Mouse (Mus musculus) forebrain, embryonic 16.5 days (tissue): ENCODE measurements at regions not wholly inside any gene's neighbourhood (a gene's known extent, or its start where the extent isn't known, plus 50 kb on each side); places are given as distances from the start of the nearest gene placed in this dataset.

ENCODE experiments used
- ATAC-seq: fragments of 200-750 bp; cut with Nextera tagmentation; 2 replicates; pipeline ENCODE4 v1.8.0; 2017; ENCODE audit warnings: mild to moderate bottlenecking, moderate library complexity
- H3K27ac ChIP-seq: fragments of 300-500 bp; sonication (generic); 2 replicates; pipeline ENCODE4 v1.5.1; 2014; ENCODE audit warnings: low read length, control low read depth
- H3K27me3 ChIP-seq: fragments of 300-500 bp; sonication (generic); replicated peaks from 2 replicates; pipeline ENCODE4 v1.6.1; 2014; ENCODE audit warnings: low read length; ENCODE audit not compliant: control insufficient read depth, insufficient read depth
- H3K36me3 ChIP-seq: fragments of 300-500 bp; sonication (generic); 2 replicates; pipeline ENCODE4 v1.6.1; 2014; ENCODE audit not compliant: control insufficient read depth, insufficient read depth
- H3K4me1 ChIP-seq: fragments of 300-500 bp; sonication (generic); replicated peaks from 2 replicates; pipeline ENCODE4 v1.6.1; 2014; ENCODE audit warnings: low read length; ENCODE audit not compliant: control insufficient read depth, insufficient read depth
- H3K4me2 ChIP-seq: fragments of 300-500 bp; sonication (generic); 2 replicates; pipeline ENCODE4 v1.6.1; 2014; ENCODE audit warnings: mild to moderate bottlenecking, low read length, control low read depth
- H3K4me3 ChIP-seq: fragments of 300-500 bp; sonication (generic); replicated peaks from 2 replicates; pipeline ENCODE4 v1.5.1; 2014; ENCODE audit warnings: mild to moderate bottlenecking, low read length, control low read depth
- H3K9ac ChIP-seq: fragments of 300-500 bp; sonication (generic); replicated peaks from 2 replicates; pipeline ENCODE4 v1.6.1; 2014; ENCODE audit warnings: low read depth, low read length, control low read depth
- H3K9me3 ChIP-seq: fragments of 300-500 bp; sonication (generic); 2 replicates; pipeline ENCODE4 v1.6.1; 2016; ENCODE audit warnings: low read length; ENCODE audit not compliant: control insufficient read depth
- WGBS: fragments of 180-500 bp; shearing (Covaris S2); extraction: QIAGEN DNeasy Blood & Tissue Kit; methylation state at CpG from one replicate; pipeline ENCODE4 v1.1.7; 2014; 5-methylcytosine and 5-hydroxymethylcytosine counted together

DNA sequence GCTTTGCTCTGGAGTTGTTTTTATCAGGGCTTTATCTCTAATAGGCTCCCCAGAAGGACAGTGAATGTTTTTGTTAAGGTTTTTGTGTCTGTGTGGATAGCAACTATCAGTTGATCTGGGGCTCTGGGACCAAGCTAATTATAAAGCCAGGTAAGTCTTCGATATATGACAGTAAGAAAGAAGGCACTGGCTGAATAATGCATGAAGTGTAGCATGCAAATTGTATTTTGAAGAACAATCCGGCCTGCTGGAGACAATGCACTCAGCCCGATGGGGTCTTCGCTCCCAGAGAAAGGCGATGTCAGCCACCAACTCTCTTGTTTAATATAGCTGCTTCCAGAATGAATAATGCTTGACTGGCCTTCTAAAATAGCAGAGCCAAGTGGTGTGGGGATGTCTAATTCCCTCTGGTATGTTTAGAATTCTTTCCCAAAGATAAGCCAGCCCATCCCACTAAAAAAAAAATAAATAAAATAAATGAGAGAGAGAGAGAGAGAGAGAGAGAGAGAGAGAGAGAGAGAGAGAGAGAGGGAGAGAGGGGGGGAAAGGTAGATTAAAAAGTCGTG, 68.6 kb downstream of the Dad1 start:
- Histone ChIP-seq H3K4me3 (no peak overlapping the region), H3K4me2 (no peak overlapping the region), H3K9ac (no peak overlapping the region), H3K27me3 (no peaks in the 10 kb centered on the region), H3K36me3 (no peaks in the 10 kb centered on the region), H3K27ac (no peak overlapping the region), H3K4me1 (peaks cover 8% of the 10 kb centered on the region; the same call in 1 of the 2 replicates), H3K9me3 (no peaks in the 10 kb centered on the region)
- ATAC-seq, result no peak
- WGBS, result 24% methylated on average over 6 of the region's 6 CpGs

DNA sequence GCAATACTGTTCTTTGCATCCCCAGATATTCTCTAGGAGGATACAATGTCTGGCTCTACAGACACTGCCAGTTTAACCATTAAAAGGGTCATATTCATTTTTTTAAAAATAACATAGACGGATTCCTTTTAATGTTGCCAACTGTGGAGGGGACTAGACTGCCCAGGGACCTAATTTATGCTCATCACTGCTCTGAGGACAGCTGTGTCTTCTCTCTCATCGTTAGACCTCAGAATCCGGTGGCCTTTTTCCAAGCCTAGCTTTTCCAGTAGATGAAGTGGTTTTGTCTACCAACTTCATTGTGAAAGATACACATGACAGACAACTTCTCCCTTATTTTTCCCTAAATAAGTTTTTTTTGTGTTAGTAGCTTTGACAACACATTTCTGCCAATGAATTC, 70.0 kb downstream of the Dad1 start:
- Histone ChIP-seq H3K4me3 (no peak overlapping the region), H3K27me3 (no peaks in the 10 kb centered on the region), H3K36me3 (no peaks in the 10 kb centered on the region), H3K27ac (no peak overlapping the region), H3K4me1 (peaks cover 8% of the 10 kb centered on the region; the same call in 1 of the 2 replicates), H3K4me2 (no peak overlapping the region), H3K9me3 (no peaks in the 10 kb centered on the region), H3K9ac (no peak overlapping the region)
- no peak for ATAC-seq
- WGBS, result 57% methylated on average over 3 of the region's 3 CpGs

DNA sequence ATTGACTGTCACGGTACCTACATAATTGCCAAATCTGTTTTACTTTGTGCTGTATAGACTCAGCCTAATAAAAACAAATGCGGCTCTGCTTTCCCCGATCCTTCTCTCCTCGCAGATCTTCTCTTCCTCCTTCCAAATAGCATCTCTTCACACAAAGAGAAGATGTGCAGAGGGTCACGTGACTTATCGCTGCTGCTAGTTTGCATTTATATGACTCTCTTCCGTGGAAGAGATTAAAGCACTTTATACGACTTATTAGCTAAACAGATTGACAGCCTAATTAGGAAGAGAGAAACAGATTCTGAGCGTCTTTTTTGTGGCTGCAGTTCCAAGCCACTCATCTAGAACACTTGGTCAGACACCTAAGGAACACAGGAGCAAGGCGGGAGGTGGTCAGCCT, 71.1 kb downstream of the Dad1 start:
- Histone ChIP-seq H3K4me1 (peaks cover 8% of the 10 kb centered on the region; the same call in 1 of the 2 replicates), H3K9ac (no peak overlapping the region), H3K4me3 (no peak overlapping the region), H3K9me3 (no peaks in the 10 kb centered on the region), H3K36me3 (no peaks in the 10 kb centered on the region), H3K27ac (peak overlapping the region; percentile 50; the same call in 1 of the 2 replicates), H3K27me3 (no peaks in the 10 kb centered on the region), H3K4me2 (no peak overlapping the region)
- peak; percentile 62; the same call in 1 of the 2 replicates for ATAC-seq
- 36% methylated on average over 10 of the region's 10 CpGs for WGBS

DNA sequence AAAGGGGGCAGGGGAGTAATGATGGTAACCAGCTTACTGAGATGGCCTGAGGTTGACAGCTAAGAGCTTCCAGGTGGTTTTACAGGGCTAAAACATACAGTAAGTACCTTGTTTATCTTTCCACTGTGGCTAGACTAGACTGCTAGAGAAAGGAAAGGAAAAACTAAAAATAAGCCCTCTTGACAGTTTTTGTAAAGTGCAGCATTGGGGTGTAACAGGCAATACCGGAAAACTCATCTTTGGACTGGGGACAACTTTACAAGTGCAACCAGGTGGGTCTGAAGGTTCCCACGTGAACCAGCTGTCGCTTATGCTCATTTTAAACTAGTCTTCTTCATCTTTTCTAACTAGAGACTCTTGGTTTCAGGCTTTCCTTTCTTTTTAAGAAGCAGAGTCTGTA, 72.6 kb downstream of the Dad1 start:
- H3K4me2 ChIP-seq, result no peak overlapping the region
- no peak overlapping the region for H3K4me3 ChIP-seq
- peaks cover 8% of the 10 kb centered on the region; the same call in 1 of the 2 replicates for H3K4me1 ChIP-seq
- no peaks in the 10 kb centered on the region for H3K9me3 ChIP-seq
- no peak overlapping the region for H3K27ac ChIP-seq
- 93% methylated on average over 3 of the region's 3 CpGs for WGBS
- no peaks in the 10 kb centered on the region for H3K27me3 ChIP-seq
- ATAC-seq, result no peak
- H3K36me3 ChIP-seq, result no peaks in the 10 kb centered on the region
- H3K9ac ChIP-seq, result no peak overlapping the region

DNA sequence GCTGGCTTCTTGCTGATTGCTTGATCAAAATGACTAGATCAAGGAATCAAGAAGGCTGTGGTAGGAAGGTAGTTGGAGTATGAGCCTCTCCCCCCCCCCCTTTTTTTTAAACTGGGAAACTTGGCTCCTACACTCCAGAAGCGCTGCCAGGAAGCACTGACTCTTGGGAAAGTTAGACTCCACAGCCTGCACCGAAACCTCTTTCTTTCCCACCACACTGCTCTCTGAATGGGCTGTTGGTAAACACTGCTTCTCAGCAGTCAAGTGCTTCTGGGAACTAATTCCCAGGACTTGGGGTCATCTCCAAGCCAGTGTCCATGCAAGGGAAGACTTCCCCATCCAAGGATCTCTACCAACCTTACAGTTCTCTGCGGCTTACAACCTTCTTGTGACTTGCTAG, 73.2 kb downstream of the Dad1 start:
- no peak for ATAC-seq
- peaks cover 8% of the 10 kb centered on the region; the same call in 1 of the 2 replicates for H3K4me1 ChIP-seq
- H3K27ac ChIP-seq, result no peak overlapping the region
- H3K4me2 ChIP-seq, result no peak overlapping the region
- no peaks in the 10 kb centered on the region for H3K36me3 ChIP-seq
- WGBS, result 85% methylated on average over 3 of the region's 3 CpGs
- H3K9ac ChIP-seq, result no peak overlapping the region
- H3K9me3 ChIP-seq, result no peaks in the 10 kb centered on the region
- H3K4me3 ChIP-seq, result no peak overlapping the region
- no peaks in the 10 kb centered on the region for H3K27me3 ChIP-seq

DNA sequence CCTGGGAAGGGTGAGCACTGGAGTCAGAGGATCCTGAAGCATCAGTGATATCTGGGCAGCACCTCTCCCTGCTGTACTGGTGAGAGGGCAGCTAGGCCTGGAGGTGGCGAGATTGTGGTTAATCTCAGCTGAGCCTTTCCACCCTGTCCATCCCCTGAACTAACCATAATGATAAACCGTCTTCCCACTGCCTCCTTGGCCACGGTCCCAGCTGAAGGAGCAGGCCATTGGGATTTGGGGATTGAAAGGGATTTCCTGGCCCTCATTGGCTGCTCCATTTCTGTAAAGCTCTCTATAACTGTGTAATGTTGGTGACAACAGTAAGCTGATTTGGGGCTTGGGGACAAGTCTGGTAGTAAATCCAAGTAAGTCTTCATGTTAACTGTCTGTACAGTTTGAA, 73.6 kb downstream of the Dad1 start:
- H3K27ac ChIP-seq, result no peak overlapping the region
- no peaks in the 10 kb centered on the region for H3K27me3 ChIP-seq
- no peaks in the 10 kb centered on the region for H3K36me3 ChIP-seq
- no peak overlapping the region for H3K4me2 ChIP-seq
- no peaks in the 10 kb centered on the region for H3K9me3 ChIP-seq
- WGBS, result 62% methylated on average over 3 of the region's 3 CpGs
- H3K4me1 ChIP-seq, result peaks cover 7% of the 10 kb centered on the region; the same call in 1 of the 2 replicates
- ATAC-seq, result no peak
- no peak overlapping the region for H3K4me3 ChIP-seq
- H3K9ac ChIP-seq, result no peak overlapping the region

DNA sequence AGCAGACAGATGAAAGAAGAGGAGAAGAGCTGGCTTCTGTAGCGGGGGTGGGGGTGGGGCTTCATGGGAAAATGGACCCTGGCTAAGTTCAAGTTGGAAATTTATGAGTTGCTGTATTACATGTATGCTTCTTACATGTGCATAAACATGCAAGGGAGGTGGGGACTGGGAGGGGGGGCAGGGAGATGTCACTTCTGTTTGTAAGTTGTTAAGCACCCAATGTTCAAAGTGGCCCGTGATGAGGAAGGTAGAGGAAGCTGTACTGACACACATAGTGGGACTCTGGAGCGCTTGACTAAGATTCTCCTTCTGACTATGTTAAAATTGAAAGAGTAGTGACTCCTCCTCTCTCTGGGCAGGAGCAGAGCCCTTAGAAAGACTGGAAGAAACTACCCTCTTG, 75.0 kb downstream of the Dad1 start:
- H3K4me1 ChIP-seq, result peaks cover 5% of the 10 kb centered on the region; the same call in 1 of the 2 replicates
- H3K27ac ChIP-seq, result no peak overlapping the region
- H3K27me3 ChIP-seq, result no peaks in the 10 kb centered on the region
- H3K36me3 ChIP-seq, result no peaks in the 10 kb centered on the region
- no peaks in the 10 kb centered on the region for H3K9me3 ChIP-seq
- no peak overlapping the region for H3K4me2 ChIP-seq
- no peak overlapping the region for H3K4me3 ChIP-seq
- no peak overlapping the region for H3K9ac ChIP-seq
- 94% methylated on average over 3 of the region's 3 CpGs for WGBS
- ATAC-seq, result no peak

DNA sequence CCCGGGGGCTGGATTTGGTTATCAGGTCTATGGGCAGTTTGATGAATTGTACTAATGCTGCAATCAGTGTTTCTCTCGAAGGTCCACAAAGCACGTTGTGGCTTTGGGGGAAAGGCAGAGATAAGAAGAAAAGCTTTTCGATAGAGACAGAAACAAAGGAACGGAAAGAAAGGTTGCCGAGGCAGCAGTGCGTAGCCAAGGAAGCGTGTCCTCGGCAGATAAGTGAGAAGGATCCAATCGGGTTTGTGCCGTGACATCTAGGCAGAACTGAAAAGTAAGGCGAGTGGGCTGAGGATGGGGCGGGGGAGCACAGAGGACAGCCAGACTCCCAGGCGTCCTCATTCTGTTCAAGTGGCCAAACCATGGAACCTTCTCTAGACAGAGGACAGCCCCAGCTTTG, 77.4 kb downstream of the Dad1 start:
- Histone ChIP-seq H3K9me3 (no peaks in the 10 kb centered on the region), H3K4me2 (no peak overlapping the region), H3K4me3 (no peak overlapping the region), H3K9ac (no peak overlapping the region), H3K27ac (no peak overlapping the region), H3K4me1 (no peaks in the 10 kb centered on the region), H3K27me3 (no peaks in the 10 kb centered on the region), H3K36me3 (no peaks in the 10 kb centered on the region)
- 49% methylated on average over 14 of the region's 14 CpGs for WGBS
- ATAC-seq, result no peak

DNA sequence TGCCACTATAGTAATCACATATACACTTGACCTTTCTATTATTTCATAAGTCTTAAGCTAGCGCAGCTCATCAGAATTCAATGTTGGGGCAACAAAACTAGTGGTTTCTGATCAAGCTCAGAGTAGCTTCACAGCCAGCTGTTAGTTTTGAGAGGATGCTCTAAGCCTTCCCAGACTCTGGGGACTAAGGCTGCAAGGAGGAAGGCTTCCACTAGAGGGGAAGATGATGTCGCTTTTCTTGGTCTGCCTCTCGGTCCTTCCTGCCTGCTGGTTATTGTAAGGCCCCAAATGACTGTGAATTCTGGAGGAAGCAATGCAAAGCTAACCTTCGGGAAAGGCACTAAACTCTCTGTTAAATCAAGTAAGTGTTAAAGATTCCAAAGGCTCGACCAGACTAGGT, 78.4 kb downstream of the Dad1 start:
- WGBS, result 79% methylated on average over 5 of the region's 5 CpGs
- no peak for ATAC-seq
- H3K4me2 ChIP-seq, result no peak overlapping the region
- H3K27me3 ChIP-seq, result no peaks in the 10 kb centered on the region
- no peak overlapping the region for H3K27ac ChIP-seq
- H3K36me3 ChIP-seq, result no peaks in the 10 kb centered on the region
- H3K9ac ChIP-seq, result no peak overlapping the region
- H3K4me1 ChIP-seq, result no peaks in the 10 kb centered on the region
- no peak overlapping the region for H3K4me3 ChIP-seq
- no peaks in the 10 kb centered on the region for H3K9me3 ChIP-seq

DNA sequence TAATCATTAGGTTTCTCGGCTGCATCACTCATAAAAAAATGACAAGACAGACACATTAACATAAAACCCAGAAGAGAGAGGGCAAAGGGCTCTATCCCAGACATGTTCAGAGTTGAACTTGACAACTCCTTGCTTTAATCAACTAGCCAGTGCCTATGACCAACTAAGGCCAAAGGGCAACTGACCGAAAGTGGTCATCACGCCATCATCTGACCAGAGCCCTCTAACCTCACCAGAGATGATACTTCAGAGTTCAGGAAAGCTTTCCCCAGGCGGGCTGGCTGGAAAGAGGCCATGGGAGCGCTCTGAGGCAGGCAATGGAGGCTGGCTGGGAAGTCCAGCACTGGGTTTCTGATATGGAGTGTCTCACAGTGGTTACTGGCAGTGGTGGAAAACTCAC, 80.6 kb downstream of the Dad1 start:
- H3K9ac ChIP-seq, result no peak overlapping the region
- no peaks in the 10 kb centered on the region for H3K36me3 ChIP-seq
- H3K27me3 ChIP-seq, result no peaks in the 10 kb centered on the region
- 89% methylated on average over 5 of the region's 5 CpGs for WGBS
- ATAC-seq, result no peak
- H3K4me3 ChIP-seq, result no peak overlapping the region
- no peak overlapping the region for H3K27ac ChIP-seq
- H3K9me3 ChIP-seq, result no peaks in the 10 kb centered on the region
- no peaks in the 10 kb centered on the region for H3K4me1 ChIP-seq
- no peak overlapping the region for H3K4me2 ChIP-seq
